Mouse (Mus musculus) left cerebral cortex, postnatal 25 days (tissue): ENCODE measurements around the gene Veph1. TPM values are rescaled to one million over a fixed set of nuclear protein-coding genes. Genes with fewer than 3 reads are reported as not detected.
A peak's percentile ranks its signal among the peaks of the same experiment; 100 is the strongest.

ENCODE experiments used
- DNase-seq, 2 experiments: peaks; one replicate each; pipeline ENCODE4 v3.0.0; 2022; ENCODE audit warnings: low spot score in 2 of 2, mixed read lengths in 1 of 2
- intact Hi-C: fragments of 180-260 bp; cut with DNase I; formaldehyde crosslinking; loops from one replicate; pipeline ENCODE4 v1.15.1; 2025
- total RNA-seq, 2 experiments: library from RNA; stranded (reverse); gene quantifications; 2 replicates each; pipeline ENCODE4 v1.2.3; 2021

The Veph1 gene
- total RNA-seq, 2 experiments from 2014 or later, result 0.14 TPM; not detected in 1

GRCm38 (mm10) chr3:66055652-66056051, 241.0 kb downstream of the Veph1 start:
- intact Hi-C loops, result no loop called here
- DNase-seq, result no peak

GRCm38 (mm10) chr3:66050092-66050886, 246.3 kb downstream of the Veph1 start:
- intact Hi-C loops, result no loop called here
- peak in 1 of 2 experiments; percentile 53 for DNase-seq

- intact Hi-C loops, result no loop called here
- no peak for DNase-seq
Measured at GRCm38 (mm10) chr3:66040857-66041494, 255.7 kb downstream of the Veph1 start.

GRCm38 (mm10) chr3:66035226-66035625, 261.4 kb downstream of the Veph1 start:
- intact Hi-C loops, result no loop called here
- no peak for DNase-seq

- no peak for DNase-seq
- intact Hi-C loops, result no loop called here
Measured at GRCm38 (mm10) chr3:66033346-66033745, 263.3 kb downstream of the Veph1 start.

GRCm38 (mm10) chr3:66025454-66025853, 271.2 kb downstream of the Veph1 start:
- no peak for DNase-seq
- intact Hi-C loops, result no loop called here

GRCm38 (mm10) chr3:66024220-66024792, 272.3 kb downstream of the Veph1 start:
- intact Hi-C loops, result no loop called here
- no peak for DNase-seq

- intact Hi-C loops, result no loop called here
- DNase-seq, result no peak
Measured at GRCm38 (mm10) chr3:66019171-66019570, 277.5 kb downstream of the Veph1 start.

GRCm38 (mm10) chr3:66007632-66008401, 288.8 kb downstream of the Veph1 start:
- intact Hi-C loops, result loop anchor here (5.0 to 10.0 kb wide), 2 partner anchors 214 to 1337 kb away; no protein-coding TSS in a partner anchor
- DNase-seq, result no peak

GRCm38 (mm10) chr3:66004989-66005388, 291.6 kb downstream of the Veph1 start:
- no peak for DNase-seq
- intact Hi-C loops, result loop anchor here (5.0 to 10.0 kb wide), 3 partner anchors 217 to 1340 kb away; no protein-coding TSS in a partner anchor

GRCm38 (mm10) chr3:66004220-66004951, 292.3 kb downstream of the Veph1 start:
- intact Hi-C loops, result loop anchor here (5.0 to 10.0 kb wide), 2 partner anchors 233 to 1340 kb away; no protein-coding TSS in a partner anchor
- DNase-seq, result no peak

Other genes with a start within 250 kb of the Veph1 start
- gene Ptx3, start 76.9 kb downstream of the Veph1 start, total RNA-seq, result under 1 TPM; 0.34 to 0.55 TPM